8 mouse cellular contexts compared by ENCODE assay signal in genomic region chr7:141193948-141194347, GRCm38 (mm10). TPM values are rescaled to one million over a fixed set of nuclear protein-coding genes. Genes with fewer than 3 reads are reported as not detected.
DNase-seq lines count a peak whose midpoint lies in the region; ATAC-seq and TF ChIP-seq lines count a peak whose summit lies in the region.

Hras (minus strand) TSS chr7:141194005.
Lrrc56 (plus strand) TSS chr7:141194157.

- 0% methylated on average over 38 of the region's 39 CpGs for WGBS in bone marrow, adult 2 months
- under 1% methylated on average over 33 of the region's 39 CpGs for WGBS in embryonic facial prominence, embryonic 15.5 days
- WGBS in kidney, embryonic 14.5 days = under 1% methylated on average over 31 of the region's 39 CpGs
- WGBS in limb, embryonic 15.5 days = under 1% methylated on average over 38 of the region's 39 CpGs

- peak within 1 kb of the TSS; percentile 90 for H3K9ac ChIP-seq in embryonic facial prominence, embryonic 15.5 days
- H3K9ac ChIP-seq in kidney, embryonic 14.5 days (ENCODE audit: low read depth, low read length) = peak within 1 kb of the TSS; percentile 93
- H3K9ac ChIP-seq in limb, embryonic 15.5 days = peak within 1 kb of the TSS; percentile 89

- peaks cover 34% of the 10 kb centered on the region for H3K36me3 ChIP-seq in embryonic facial prominence, embryonic 15.5 days
- H3K36me3 ChIP-seq in kidney, embryonic 14.5 days (ENCODE audit: control insufficient read depth, insufficient read depth, low read length) = peaks cover 31% of the 10 kb centered on the region
- peaks cover 38% of the 10 kb centered on the region for H3K36me3 ChIP-seq in limb, embryonic 15.5 days

- TF ChIP-seq CTCF in bone marrow, adult 2 months (IDR thresholded peaks at IDR 0.05; ENCODE audit: control insufficient read depth, insufficient read depth, low read length) = no peak

- DNase-seq in 416B (ENCODE audit: low read depth) = peak; percentile 98
- peak; percentile 97 to 98 for DNase-seq in heart, adult 9 months (ENCODE audit: low spot score in 2 of 2)
- peak; percentile 91 to 93 for DNase-seq in monocyte, adult 2 months (ENCODE audit: low read depth in 1 of 2, low spot score in 2 of 2)
- DNase-seq in spleen, postnatal 36 days (ENCODE audit: low spot score in 2 of 2) = peak; percentile 98 to 99

- ATAC-seq in embryonic facial prominence, embryonic 15.5 days (ENCODE audit: insufficient number of reproducible peaks, low FRiP score, low TSS enrichment, low read depth) = peak; percentile 96
- ATAC-seq in kidney, embryonic 14.5 days (ENCODE audit: low FRiP score, low TSS enrichment) = peak; percentile 93
- peak; percentile 94 for ATAC-seq in limb, embryonic 15.5 days (ENCODE audit: insufficient number of reproducible peaks, low FRiP score, low TSS enrichment, low read depth)

- H3K4me3 ChIP-seq in bone marrow, adult 2 months (replicated peaks; ENCODE audit: control insufficient read depth, low read depth, low read length) = peak within 1 kb of the TSS; percentile 84
- peak within 1 kb of the TSS; percentile 92 for H3K4me3 ChIP-seq in embryonic facial prominence, embryonic 15.5 days (replicated peaks)
- peak within 1 kb of the TSS; percentile 92 for H3K4me3 ChIP-seq in kidney, embryonic 14.5 days (ENCODE audit: low read length)
- H3K4me3 ChIP-seq in limb, embryonic 15.5 days = peak within 1 kb of the TSS; percentile 78

- no peaks in the 10 kb centered on the region for H3K27me3 ChIP-seq in embryonic facial prominence, embryonic 15.5 days
- no peaks in the 10 kb centered on the region for H3K27me3 ChIP-seq in kidney, embryonic 14.5 days (ENCODE audit: control insufficient read depth, insufficient read depth, low read length)
- H3K27me3 ChIP-seq in limb, embryonic 15.5 days = no peaks in the 10 kb centered on the region

- H3K9me3 ChIP-seq in embryonic facial prominence, embryonic 15.5 days (replicated peaks) = no peaks in the 10 kb centered on the region
- H3K9me3 ChIP-seq in kidney, embryonic 14.5 days (ENCODE audit: control insufficient read depth, low read length) = no peaks in the 10 kb centered on the region
- H3K9me3 ChIP-seq in limb, embryonic 15.5 days = no peaks in the 10 kb centered on the region

- H3K4me2 ChIP-seq in embryonic facial prominence, embryonic 15.5 days (replicated peaks) = peak within 1 kb of the TSS; percentile 95
- peak within 1 kb of the TSS; percentile 97 for H3K4me2 ChIP-seq in kidney, embryonic 14.5 days (replicated peaks; ENCODE audit: low read depth, low read length)
- peak within 1 kb of the TSS; percentile 93 for H3K4me2 ChIP-seq in limb, embryonic 15.5 days

- peaks cover 2% of the 10 kb centered on the region; the same call in 1 of the 2 replicates for H3K4me1 ChIP-seq in bone marrow, adult 2 months (ENCODE audit: control insufficient read depth, insufficient read depth, low read length)
- H3K4me1 ChIP-seq in embryonic facial prominence, embryonic 15.5 days = peaks cover 40% of the 10 kb centered on the region
- peaks cover 14% of the 10 kb centered on the region; the same call in 1 of the 2 replicates for H3K4me1 ChIP-seq in kidney, embryonic 14.5 days (ENCODE audit: control insufficient read depth, insufficient read depth, low read length)
- H3K4me1 ChIP-seq in limb, embryonic 15.5 days = peaks cover 28% of the 10 kb centered on the region

- peak; percentile 82 for TF ChIP-seq POLR2A in bone marrow, adult 2 months (IDR thresholded peaks at IDR 0.05; ENCODE audit: borderline replicate concordance, control insufficient read depth, low read depth, low read length)

- peak within 1 kb of the TSS; percentile 84 for H3K27ac ChIP-seq in bone marrow, adult 2 months (ENCODE audit: control insufficient read depth, insufficient read depth, low read depth, low read length, poor library complexity)
- peak within 1 kb of the TSS; percentile 94 for H3K27ac ChIP-seq in embryonic facial prominence, embryonic 15.5 days (replicated peaks)
- peak within 1 kb of the TSS; percentile 84 for H3K27ac ChIP-seq in kidney, embryonic 14.5 days (ENCODE audit: low read depth, low read length)
- H3K27ac ChIP-seq in limb, embryonic 15.5 days = peak within 1 kb of the TSS; percentile 91

RNA-seq across cellular contexts. Expression of gene Hras, which starts in this region (rescaled TPM):
- 108 and 168 TPM in 2 replicates for polyA plus RNA-seq in bone marrow, adult 2 months (2011; ENCODE audit: insufficient read depth, insufficient read length, low replicate concordance, missing spikeins)
- polyA plus RNA-seq in embryonic facial prominence, embryonic 15.5 days (2015; fragmentation: Nextera tagmentation; extraction: Ambion mirVana) = 180 and 183 TPM in 2 replicates
- 97.2 and 97.8 TPM in 2 replicates for polyA plus RNA-seq in kidney, embryonic 14.5 days (2014; fragmentation: Nextera tagmentation; extraction: Ambion mirVana)
- polyA plus RNA-seq in limb, embryonic 15.5 days (2015; fragmentation: Nextera tagmentation; extraction: Ambion mirVana) = 164 and 165 TPM in 2 replicates

RNA-seq across cellular contexts. Expression of gene Lrrc56, which starts in this region (rescaled TPM):
- 2.2 and 3.1 TPM in 2 replicates for polyA plus RNA-seq in bone marrow, adult 2 months (2011; ENCODE audit: insufficient read depth, insufficient read length, low replicate concordance, missing spikeins)
- 11.2 and 14.7 TPM in 2 replicates for polyA plus RNA-seq in embryonic facial prominence, embryonic 15.5 days (2015; fragmentation: Nextera tagmentation; extraction: Ambion mirVana)
- 6.7 and 9.5 TPM in 2 replicates for polyA plus RNA-seq in kidney, embryonic 14.5 days (2014; fragmentation: Nextera tagmentation; extraction: Ambion mirVana)
- 8.0 and 9.0 TPM in 2 replicates for polyA plus RNA-seq in limb, embryonic 15.5 days (2015; fragmentation: Nextera tagmentation; extraction: Ambion mirVana)

Comparison
In these comparisons a context has a peak if more than half of its experiments do, and no peak if none do; other contexts are left out.
1. Peak in every context shown above with its lines: DNase-seq, ATAC-seq, H3K4me3 ChIP-seq and H3K27ac ChIP-seq.